Mouse (Mus musculus): Measurements from ENCODE around the gene Gm3033.
"Not testable (repeated sequence)": the region's sequence is repeated elsewhere in the genome, so short reads cannot be mapped to it uniquely, and the experiment has no call there.

Gene Gm3033

GRCm38 (mm10) chr14:3845945-3846344 is at the start of gene Gm3033:
Gene Gm3033, plus strand, starts transcription at chr14:3846245.
- in situ Hi-C loops (cut with MboI, MseI), result loop anchor here in 1 of 2 experiments (25.0 kb wide), 1 partner anchor 409 kb away; the partner anchor contains the start of genes Gm10408 and Gm3005

GRCm38 (mm10) chr14:3809774-3810173 is 36.3 kb upstream of the Gm3033 start, which contains the start of gene Gm3002:
Gene Gm3002, plus strand, starts transcription at chr14:3810074.
- in situ Hi-C loops (cut with MboI, MseI), result loop anchor here in 1 of 2 experiments (25.0 kb wide), 1 partner anchor 378 kb away; the partner anchor contains the start of gene Gm2974

GRCm38 (mm10) chr14:3883872-3884271 is 37.8 kb downstream of the Gm3033 start, which contains the start of gene Gm2916:
Gene Gm2916, plus strand, starts transcription at chr14:3884172.
- in situ Hi-C loops (cut with MboI, MseI), result not testable (repeated sequence)

Data from T-helper 17 cell (primary cell).